Comparison of ENCODE assay signal across 24 mouse cellular contexts in genomic region chr6:141363664-141364063, GRCm38 (mm10).
"Had no signal": no experiment of that assay in that cellular context is flagged by ENCODE, and none has a peak within 500 bp of the region (broad histone marks: within the 10 kb centered on the region; RNA-seq: fewer than 3 reads in every experiment).

No protein-coding gene starts in this region.

- H3K4me3 ChIP-seq: gastrocnemius, adult 2 months; heart, embryonic 10.5 days; heart, embryonic 12.5 days; hindbrain, embryonic 10.5 days; hindbrain, embryonic 12.5 days; intestine, embryonic 15.5 days; limb, embryonic 13.5 days; limb, embryonic 15.5 days; liver, embryonic 12.5 days had no signal

- H3K9me3 ChIP-seq: heart, embryonic 10.5 days; heart, embryonic 12.5 days; hindbrain, embryonic 10.5 days; hindbrain, embryonic 12.5 days; intestine, embryonic 15.5 days; limb, embryonic 13.5 days; limb, embryonic 15.5 days; liver, embryonic 12.5 days had no signal

- H3K27me3 ChIP-seq: heart, embryonic 12.5 days; hindbrain, embryonic 12.5 days; intestine, embryonic 15.5 days; limb, embryonic 13.5 days; limb, embryonic 15.5 days; liver, embryonic 12.5 days had no signal

- H3K4me1 ChIP-seq: heart, embryonic 10.5 days; heart, embryonic 12.5 days; hindbrain, embryonic 10.5 days; hindbrain, embryonic 12.5 days; intestine, embryonic 15.5 days; limb, embryonic 15.5 days; liver, embryonic 12.5 days had no signal

- H3K36me3 ChIP-seq: heart, embryonic 10.5 days; heart, embryonic 12.5 days; hindbrain, embryonic 10.5 days; hindbrain, embryonic 12.5 days; intestine, embryonic 15.5 days; limb, embryonic 13.5 days; limb, embryonic 15.5 days; liver, embryonic 12.5 days had no signal

- DNase-seq: gastrocnemius, adult 2 months; gastrocnemius, postnatal 10 days; gastrocnemius, postnatal 25 days; heart, adult 18-20 months; heart, postnatal 10 days; heart, postnatal 4 days; kidney, adult 18-20 months; kidney, adult 8-10 months; kidney, postnatal 10 days; kidney, postnatal 25 days; kidney, postnatal 4 days; layer of hippocampus, adult 9-11 months; layer of hippocampus, postnatal 36 days; left cerebral cortex, postnatal 4 days had no signal

- H3K27ac ChIP-seq: gastrocnemius, adult 2 months; heart, embryonic 10.5 days; hindbrain, embryonic 10.5 days; hindbrain, embryonic 12.5 days; hindbrain, embryonic 14.5 days; intestine, embryonic 15.5 days; limb, embryonic 13.5 days; limb, embryonic 15.5 days; liver, embryonic 12.5 days; liver, embryonic 14.5 days had no signal

- H3K9ac ChIP-seq: heart, embryonic 12.5 days; hindbrain, embryonic 12.5 days; hindbrain, embryonic 14.5 days; intestine, embryonic 15.5 days; limb, embryonic 13.5 days; limb, embryonic 15.5 days; liver, embryonic 12.5 days; liver, embryonic 14.5 days had no signal
